Mouse (Mus musculus): ENCODE measurements around the gene D630003M21Rik. TPM values are rescaled to one million over a fixed set of nuclear protein-coding genes. Genes with fewer than 3 reads are reported as not detected.

Gene D630003M21Rik
- polyA plus RNA-seq, 1 experiment from 2014 or later, result 2.9 TPM

DNA sequence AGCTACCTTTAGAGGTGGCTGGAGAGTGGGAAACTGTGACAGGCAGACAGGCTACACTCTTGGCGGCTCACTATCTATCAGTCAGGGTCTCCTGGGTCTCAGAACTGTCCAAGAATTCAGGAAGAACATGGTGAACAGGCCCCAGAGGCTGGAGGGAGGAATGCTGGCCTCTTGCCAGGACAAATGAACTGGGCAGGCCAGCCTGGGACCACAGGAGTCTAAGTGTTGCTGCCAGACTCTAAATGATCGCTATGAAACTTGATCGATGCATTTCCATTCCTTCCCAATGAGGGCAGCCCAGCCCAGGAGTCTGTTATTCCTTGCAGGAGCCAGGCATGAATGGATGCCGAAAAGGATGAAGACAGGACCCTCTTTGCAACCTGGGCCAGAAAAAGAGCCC lies 6.4 kb downstream of the D630003M21Rik start:
- ATAC-seq, result no peak
- Histone ChIP-seq H3K36me3 (ENCODE audit: control insufficient read depth, insufficient read depth, low read length) (no peaks in the 10 kb centered on the region), H3K27me3 (replicated peaks; ENCODE audit: control insufficient read depth, insufficient read depth, low read length) (no peaks in the 10 kb centered on the region), H3K4me1 (ENCODE audit: control insufficient read depth, insufficient read depth, low read length) (peaks cover 9% of the 10 kb centered on the region; the same call in 1 of the 2 replicates), H3K4me2 (ENCODE audit: low read depth, low read length) (no peak overlapping the region), H3K9ac (ENCODE audit: low read depth, low read length) (no peak overlapping the region), H3K4me3 (ENCODE audit: low read length) (no peak overlapping the region), H3K9me3 (ENCODE audit: control insufficient read depth, low read length) (no peaks in the 10 kb centered on the region), H3K27ac (ENCODE audit: low read length) (no peak overlapping the region)
- 46% methylated on average over 4 of the region's 4 CpGs for WGBS

DNA sequence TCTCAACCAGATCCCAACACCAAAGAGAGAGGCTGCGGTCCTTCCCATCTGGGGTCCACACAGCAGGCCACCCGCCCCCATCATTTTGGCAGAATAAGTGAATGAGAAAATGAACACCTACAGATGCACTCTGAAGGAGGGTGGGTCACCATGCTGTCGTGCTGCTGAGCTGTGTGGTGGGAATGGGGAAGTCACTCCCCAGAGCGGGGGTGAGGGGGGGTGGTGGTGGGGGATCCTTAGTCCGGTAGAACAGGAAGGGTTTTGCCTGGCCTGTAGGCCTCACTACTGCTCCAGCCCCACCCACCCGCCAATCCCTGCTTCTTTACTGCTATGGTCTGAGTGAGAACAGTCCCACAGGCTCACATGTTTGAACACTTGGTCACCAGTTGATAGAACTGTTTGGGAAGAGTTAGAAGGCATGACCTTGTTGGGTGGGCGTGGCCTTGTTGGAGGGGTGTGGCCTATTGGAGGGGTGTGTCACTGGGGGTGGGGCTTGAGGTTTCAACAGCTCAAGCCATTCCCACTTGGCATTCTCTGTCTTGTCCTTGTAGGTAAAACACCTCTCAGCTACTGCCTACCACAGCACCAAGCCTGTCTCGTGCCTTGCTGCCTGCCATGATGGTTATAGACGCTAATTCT lies 7.5 kb downstream of the D630003M21Rik start:
- WGBS, result 85% methylated on average over 9 of the region's 9 CpGs

DNA sequence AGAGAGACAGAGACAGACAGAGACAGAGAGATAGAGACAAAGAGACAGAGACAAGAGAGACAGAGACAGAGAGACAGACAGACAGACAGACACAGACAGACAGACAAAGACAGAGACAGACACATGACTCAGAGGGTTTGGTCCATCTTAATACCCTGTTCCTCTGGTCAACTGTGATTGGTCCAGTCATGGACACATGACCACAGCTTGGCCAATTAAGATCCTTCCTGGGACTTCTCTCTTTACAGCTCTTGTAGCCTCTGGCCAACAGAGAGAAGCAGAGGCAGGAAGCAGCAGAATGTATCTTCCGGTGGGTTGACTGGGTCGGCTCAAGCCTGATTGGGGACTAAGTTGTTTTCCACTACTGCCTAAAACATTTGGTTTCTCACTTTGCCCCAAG lies 9.5 kb downstream of the D630003M21Rik start:
- 92% methylated on average over 2 of the region's 2 CpGs for WGBS
- ATAC-seq, result no peak
- Histone ChIP-seq H3K4me2 (ENCODE audit: low read depth, low read length) (no peak overlapping the region), H3K27me3 (replicated peaks; ENCODE audit: control insufficient read depth, insufficient read depth, low read length) (no peaks in the 10 kb centered on the region), H3K4me1 (ENCODE audit: control insufficient read depth, insufficient read depth, low read length) (peaks cover 26% of the 10 kb centered on the region), H3K36me3 (ENCODE audit: control insufficient read depth, insufficient read depth, low read length) (no peaks in the 10 kb centered on the region), H3K9me3 (ENCODE audit: control insufficient read depth, low read length) (no peaks in the 10 kb centered on the region), H3K9ac (ENCODE audit: low read depth, low read length) (no peak overlapping the region), H3K27ac (ENCODE audit: low read length) (no peak overlapping the region), H3K4me3 (ENCODE audit: low read length) (no peak overlapping the region)

More for the DNA sequence above, 7.5 kb downstream of the D630003M21Rik start:
- H3K4me2 ChIP-seq (ENCODE audit: low read depth, low read length), result no peak overlapping the region
- no peak for ATAC-seq
- no peaks in the 10 kb centered on the region for H3K9me3 ChIP-seq (ENCODE audit: control insufficient read depth, low read length)
- H3K27me3 ChIP-seq (replicated peaks; ENCODE audit: control insufficient read depth, insufficient read depth, low read length), result no peaks in the 10 kb centered on the region
- no peak overlapping the region for H3K9ac ChIP-seq (ENCODE audit: low read depth, low read length)
- no peak overlapping the region for H3K27ac ChIP-seq (ENCODE audit: low read length)
- peaks cover 12% of the 10 kb centered on the region for H3K4me1 ChIP-seq (ENCODE audit: control insufficient read depth, insufficient read depth, low read length)
- no peak overlapping the region for H3K4me3 ChIP-seq (ENCODE audit: low read length)
- H3K36me3 ChIP-seq (ENCODE audit: control insufficient read depth, insufficient read depth, low read length), result no peaks in the 10 kb centered on the region

DNA sequence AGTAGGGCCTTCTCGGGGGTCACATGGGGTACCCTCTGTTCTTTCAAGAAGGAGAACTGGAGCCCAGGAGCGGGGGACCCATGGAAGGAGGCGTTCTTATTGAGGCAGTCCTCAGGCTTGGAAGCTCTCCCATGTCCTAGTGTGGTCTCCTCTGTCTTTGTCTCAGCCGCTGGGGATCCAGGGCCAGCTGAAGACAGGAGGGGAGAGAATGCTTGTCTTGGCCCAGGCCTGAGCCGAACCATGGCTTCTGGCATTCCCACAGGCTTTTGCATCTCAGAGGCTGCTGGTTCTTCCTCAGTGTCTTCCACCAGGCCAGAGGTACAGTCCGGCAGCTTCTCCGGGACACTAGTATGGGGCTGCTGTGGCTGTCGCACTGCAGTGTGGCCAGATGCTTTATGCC lies 12.5 kb downstream of the D630003M21Rik start:
- Histone ChIP-seq H3K27me3 (replicated peaks; ENCODE audit: control insufficient read depth, insufficient read depth, low read length) (no peaks in the 10 kb centered on the region), H3K9me3 (ENCODE audit: control insufficient read depth, low read length) (no peaks in the 10 kb centered on the region), H3K36me3 (ENCODE audit: control insufficient read depth, insufficient read depth, low read length) (no peaks in the 10 kb centered on the region), H3K9ac (ENCODE audit: low read depth, low read length) (no peak overlapping the region; the same call in 1 of the 2 replicates), H3K4me2 (ENCODE audit: low read depth, low read length) (no peak overlapping the region), H3K4me3 (ENCODE audit: low read length) (no peak overlapping the region), H3K27ac (ENCODE audit: low read length) (peak overlapping the region; percentile 46; the same call in 1 of the 2 replicates), H3K4me1 (ENCODE audit: control insufficient read depth, insufficient read depth, low read length) (peaks cover 24% of the 10 kb centered on the region)
- 79% methylated on average over 8 of the region's 8 CpGs for WGBS
- no peak for ATAC-seq

DNA sequence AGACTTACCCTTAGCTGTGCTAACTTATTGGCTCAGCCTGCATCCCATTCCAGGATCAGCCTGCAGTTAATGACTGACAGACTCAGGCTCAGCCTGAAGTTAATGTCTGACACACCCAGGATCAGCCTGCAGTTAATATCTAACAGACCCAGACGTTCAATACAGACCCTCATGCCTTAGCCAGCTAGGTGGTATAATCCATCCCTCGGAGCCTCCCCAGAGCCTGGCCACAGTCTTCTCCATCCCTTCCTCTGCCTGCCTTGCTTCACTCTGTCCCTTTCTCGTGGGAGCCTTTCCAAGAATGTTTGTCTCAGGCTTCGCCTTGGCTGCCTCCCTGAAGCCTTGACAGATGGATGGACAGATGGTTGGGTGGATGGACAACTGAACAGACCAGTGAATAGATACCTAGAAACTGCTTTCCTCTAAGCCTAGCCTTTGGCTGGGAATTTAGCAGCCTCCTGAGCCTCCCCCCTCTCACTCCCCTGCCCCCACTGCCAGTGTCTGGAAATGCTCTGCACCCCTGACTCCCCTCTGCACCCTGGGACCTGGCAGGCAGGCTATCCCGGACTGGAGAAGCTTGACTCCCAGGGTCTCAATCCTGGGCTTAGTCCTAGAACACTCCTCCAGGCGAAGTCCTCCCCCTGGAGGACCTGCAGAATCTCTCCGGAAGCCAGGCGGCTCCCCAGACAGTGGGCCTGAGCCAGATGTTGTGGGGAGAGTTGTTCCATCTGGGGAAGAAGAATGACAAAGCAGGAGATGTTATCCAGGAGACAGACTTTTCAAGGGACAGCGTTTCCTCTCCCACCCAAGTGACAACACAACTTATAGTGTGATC lies 13.5 kb downstream of the D630003M21Rik start:
- 37% methylated on average over 9 of the region's 9 CpGs for WGBS
- 0 out of 2 replicates have a peak overlapping the region, but pooled peaks have one; percentile 11 for H3K4me2 ChIP-seq (ENCODE audit: low read depth, low read length)
- no peaks in the 10 kb centered on the region for H3K36me3 ChIP-seq (ENCODE audit: control insufficient read depth, insufficient read depth, low read length)
- no peak overlapping the region for H3K4me3 ChIP-seq (ENCODE audit: low read length)
- no peaks in the 10 kb centered on the region for H3K9me3 ChIP-seq (ENCODE audit: control insufficient read depth, low read length)
- no peak overlapping the region; the same call in 1 of the 2 replicates for H3K9ac ChIP-seq (ENCODE audit: low read depth, low read length)
- H3K27ac ChIP-seq (ENCODE audit: low read length), result peak overlapping the region; percentile 46; the same call in 1 of the 2 replicates
- H3K4me1 ChIP-seq (ENCODE audit: control insufficient read depth, insufficient read depth, low read length), result peaks cover 24% of the 10 kb centered on the region
- no peaks in the 10 kb centered on the region for H3K27me3 ChIP-seq (replicated peaks; ENCODE audit: control insufficient read depth, insufficient read depth, low read length)
- ATAC-seq, result peak; percentile 62

DNA sequence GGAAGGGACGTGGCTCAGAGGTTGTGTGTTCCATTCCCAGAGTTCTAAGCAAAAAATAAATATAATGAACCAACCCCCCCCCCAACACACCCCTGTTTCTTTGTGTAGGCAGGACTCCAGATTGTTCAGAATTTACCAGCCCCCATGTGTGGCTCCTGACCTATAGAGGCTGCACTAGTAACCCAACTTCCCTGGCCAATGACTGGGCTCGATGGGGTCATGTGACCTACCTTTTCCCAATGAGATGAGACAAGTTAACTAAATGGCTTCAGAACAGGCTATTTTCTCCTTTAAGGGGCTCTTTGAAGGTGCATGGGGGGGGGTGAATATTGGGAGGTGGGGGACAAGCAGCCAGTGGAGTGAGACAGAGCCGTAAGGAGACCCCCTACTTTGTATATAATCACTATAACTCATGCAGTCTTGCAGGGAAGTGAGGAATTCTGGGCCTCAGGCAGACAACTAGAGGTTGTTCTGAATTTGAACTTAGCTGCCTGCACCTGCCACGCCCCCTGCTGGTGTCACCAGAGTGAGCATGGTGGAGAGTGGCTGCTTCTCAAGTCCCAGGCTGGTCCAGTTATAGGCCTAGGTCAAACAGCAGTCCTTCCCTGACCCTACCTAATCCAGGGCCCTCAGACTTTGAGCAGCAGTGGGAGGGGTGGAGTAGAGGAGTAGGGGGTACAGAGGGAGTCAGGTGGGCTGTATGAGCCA lies 17.1 kb downstream of the D630003M21Rik start:
- WGBS, result 73% methylated on average over 4 of the region's 4 CpGs
- ATAC-seq, result no peak
- H3K9me3 ChIP-seq (ENCODE audit: control insufficient read depth, low read length), result no peaks in the 10 kb centered on the region
- no peak overlapping the region for H3K27ac ChIP-seq (ENCODE audit: low read length)
- H3K4me3 ChIP-seq (ENCODE audit: low read length), result no peak overlapping the region
- peaks cover 24% of the 10 kb centered on the region for H3K4me1 ChIP-seq (ENCODE audit: control insufficient read depth, insufficient read depth, low read length)
- no peak overlapping the region for H3K4me2 ChIP-seq (ENCODE audit: low read depth, low read length)
- no peaks in the 10 kb centered on the region for H3K27me3 ChIP-seq (replicated peaks; ENCODE audit: control insufficient read depth, insufficient read depth, low read length)
- no peaks in the 10 kb centered on the region for H3K36me3 ChIP-seq (ENCODE audit: control insufficient read depth, insufficient read depth, low read length)
- no peak overlapping the region for H3K9ac ChIP-seq (ENCODE audit: low read depth, low read length)

DNA sequence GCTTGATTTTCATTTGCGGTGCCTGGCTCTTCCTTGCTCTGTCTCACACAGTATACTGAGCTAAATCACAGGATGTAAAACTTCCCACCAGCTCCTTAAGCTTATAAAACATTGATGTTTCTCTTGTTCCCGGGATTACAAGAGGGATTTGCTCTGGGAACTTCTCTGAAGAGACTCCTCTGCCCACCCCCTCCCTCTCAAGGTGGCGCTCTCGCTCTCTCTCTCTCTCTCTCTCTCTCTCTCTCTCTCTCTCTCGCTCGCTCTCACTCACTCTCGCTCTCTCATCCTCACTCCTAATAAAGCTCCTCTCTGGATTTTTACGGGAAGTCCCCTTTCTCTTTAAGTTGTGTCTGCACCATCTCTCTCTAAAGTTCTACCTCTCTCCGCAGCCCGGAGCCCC lies 18.1 kb downstream of the D630003M21Rik start:
- ATAC-seq, result no peak
- H3K27ac ChIP-seq (ENCODE audit: low read length), result no peak overlapping the region
- no peak overlapping the region for H3K4me3 ChIP-seq (ENCODE audit: low read length)
- no peaks in the 10 kb centered on the region for H3K9me3 ChIP-seq (ENCODE audit: control insufficient read depth, low read length)
- H3K36me3 ChIP-seq (ENCODE audit: control insufficient read depth, insufficient read depth, low read length), result no peaks in the 10 kb centered on the region
- WGBS, result 33% methylated on average over 10 of the region's 10 CpGs
- peaks cover 15% of the 10 kb centered on the region for H3K4me1 ChIP-seq (ENCODE audit: control insufficient read depth, insufficient read depth, low read length)
- no peak overlapping the region for H3K9ac ChIP-seq (ENCODE audit: low read depth, low read length)
- no peak overlapping the region for H3K4me2 ChIP-seq (ENCODE audit: low read depth, low read length)
- H3K27me3 ChIP-seq (replicated peaks; ENCODE audit: control insufficient read depth, insufficient read depth, low read length), result no peaks in the 10 kb centered on the region

DNA sequence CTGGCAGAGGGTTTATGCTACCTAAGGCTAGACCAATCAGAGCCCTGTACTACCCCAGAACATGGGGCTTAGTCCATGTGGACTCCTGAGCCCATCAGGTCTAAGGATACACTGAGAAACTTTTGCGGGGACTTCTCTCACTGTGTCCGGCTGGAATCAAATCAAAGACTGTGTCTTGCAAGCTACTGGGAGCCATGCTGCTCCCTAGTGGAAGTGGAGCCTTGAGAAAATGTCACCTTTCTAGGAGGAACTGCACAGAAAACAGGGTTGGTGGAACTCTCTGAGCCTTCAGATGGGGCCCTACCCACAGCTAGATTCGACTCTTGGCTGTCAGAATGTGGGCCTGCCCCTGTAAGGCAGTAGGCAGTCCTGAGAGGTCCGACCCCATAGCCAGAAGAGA lies 18.5 kb downstream of the D630003M21Rik start:
- no peak for ATAC-seq
- Histone ChIP-seq H3K36me3 (ENCODE audit: control insufficient read depth, insufficient read depth, low read length) (no peaks in the 10 kb centered on the region), H3K27ac (ENCODE audit: low read length) (no peak overlapping the region), H3K4me1 (ENCODE audit: control insufficient read depth, insufficient read depth, low read length) (peaks cover 13% of the 10 kb centered on the region), H3K27me3 (replicated peaks; ENCODE audit: control insufficient read depth, insufficient read depth, low read length) (no peaks in the 10 kb centered on the region), H3K4me3 (ENCODE audit: low read length) (no peak overlapping the region), H3K9ac (ENCODE audit: low read depth, low read length) (no peak overlapping the region), H3K9me3 (ENCODE audit: control insufficient read depth, low read length) (no peaks in the 10 kb centered on the region), H3K4me2 (ENCODE audit: low read depth, low read length) (no peak overlapping the region)
- WGBS, result 49% methylated on average over 4 of the region's 4 CpGs

DNA sequence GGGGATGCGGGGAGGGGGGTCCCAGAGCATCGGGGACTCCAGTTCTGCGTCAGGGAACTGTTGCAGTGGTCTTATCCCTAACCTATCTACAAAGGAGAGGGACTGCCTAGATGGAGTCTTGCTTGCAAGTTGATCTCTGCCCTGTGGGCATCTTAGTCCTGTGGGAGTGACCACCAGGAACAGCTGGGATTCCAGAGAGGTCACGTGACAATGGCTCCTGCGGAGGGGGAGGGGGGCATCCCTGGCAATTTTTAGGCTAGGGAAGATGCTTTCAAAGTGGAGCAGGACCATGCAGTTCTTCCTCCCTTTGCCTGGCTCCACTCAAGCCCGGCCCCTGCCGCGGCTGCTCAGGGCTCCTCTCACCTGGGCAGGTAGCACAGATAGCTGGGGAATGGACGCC lies 19.2 kb downstream of the D630003M21Rik start:
- H3K9ac ChIP-seq (ENCODE audit: low read depth, low read length), result no peak overlapping the region
- H3K4me3 ChIP-seq (ENCODE audit: low read length), result no peak overlapping the region
- no peaks in the 10 kb centered on the region for H3K36me3 ChIP-seq (ENCODE audit: control insufficient read depth, insufficient read depth, low read length)
- H3K9me3 ChIP-seq (ENCODE audit: control insufficient read depth, low read length), result no peaks in the 10 kb centered on the region
- no peak for ATAC-seq
- no peaks in the 10 kb centered on the region for H3K27me3 ChIP-seq (replicated peaks; ENCODE audit: control insufficient read depth, insufficient read depth, low read length)
- no peak overlapping the region for H3K27ac ChIP-seq (ENCODE audit: low read length)
- WGBS, result 46% methylated on average over 9 of the region's 9 CpGs
- no peak overlapping the region for H3K4me2 ChIP-seq (ENCODE audit: low read depth, low read length)
- peaks cover 5% of the 10 kb centered on the region; the same call in 1 of the 2 replicates for H3K4me1 ChIP-seq (ENCODE audit: control insufficient read depth, insufficient read depth, low read length)
